Mouse (Mus musculus): Measurements from ENCODE around the gene Gm45261.

The Gm45261 gene

DNA sequence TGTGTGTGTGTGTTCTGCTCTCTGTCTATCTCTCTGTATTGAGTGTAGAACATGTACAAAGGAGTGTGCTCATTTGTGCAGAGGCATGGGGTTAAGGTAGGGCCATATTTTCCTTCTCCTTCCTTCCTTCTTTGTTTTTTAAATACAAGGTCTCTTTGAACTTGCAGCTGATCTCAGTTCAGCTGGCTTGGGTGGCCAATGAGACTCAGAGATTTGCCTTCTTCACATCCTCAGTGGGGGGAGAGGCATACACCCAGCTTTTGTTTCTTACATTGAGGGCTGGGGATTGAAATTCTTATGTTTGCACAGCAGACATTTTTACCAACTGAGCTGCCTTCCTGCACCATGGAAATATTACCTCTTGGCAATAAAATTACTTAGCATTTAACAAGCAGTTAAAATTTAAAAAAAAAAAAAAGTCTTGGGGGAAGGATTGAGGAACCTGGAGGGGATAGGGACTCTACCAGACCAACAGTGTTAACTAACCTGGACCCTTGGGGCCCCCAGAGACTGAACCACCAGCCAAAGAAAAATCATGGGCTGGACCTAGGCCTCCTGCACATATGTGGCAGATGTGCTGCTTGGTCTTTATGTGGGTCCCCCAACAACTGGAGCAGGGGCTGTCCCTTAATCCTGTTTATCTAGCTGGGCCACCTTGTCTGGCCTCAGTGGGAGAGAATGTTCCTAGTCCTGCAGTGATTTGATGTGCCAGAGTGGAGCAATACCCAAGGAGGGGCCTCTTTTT is 50.8 kb downstream of the Gm45261 start:
- in situ Hi-C loops (cut with MboI, MseI) = loop anchor here in 1 of 2 experiments (10.0 kb wide), 1 partner anchor 226 kb away; no protein-coding TSS in a partner anchor

DNA sequence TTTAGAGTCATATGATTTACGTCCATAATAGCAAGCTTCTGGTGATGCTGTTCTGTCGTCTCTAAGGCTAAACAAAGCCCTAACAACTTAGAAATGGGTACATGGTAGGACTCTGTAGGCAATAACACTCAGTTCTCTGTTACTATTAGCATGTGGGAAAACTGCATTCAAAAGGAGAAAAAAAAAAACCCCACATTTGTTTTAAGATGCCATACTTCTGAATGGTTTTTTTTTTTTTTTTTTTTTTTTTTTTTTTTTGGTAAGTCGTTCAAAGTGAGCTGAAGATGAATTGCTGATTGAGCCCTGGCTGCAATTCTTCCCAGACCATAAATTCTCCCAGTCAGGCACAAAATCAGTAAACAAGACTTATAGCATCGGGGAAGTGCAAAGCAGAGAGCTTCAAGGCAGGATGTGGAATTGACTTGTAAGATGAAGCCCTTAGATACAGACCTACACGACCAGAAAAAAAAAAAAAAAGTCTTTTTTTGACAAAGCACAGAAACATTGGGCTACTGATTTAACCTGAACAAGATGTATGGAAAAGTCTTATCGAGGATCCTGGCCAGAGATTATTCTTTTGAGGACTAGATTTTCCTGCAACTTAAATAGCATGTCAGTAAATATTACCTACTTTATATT is 51.7 kb downstream of the Gm45261 start:
- in situ Hi-C loops (cut with MboI, MseI) = loop anchor here (10.0 kb wide), 1 partner anchor 225 kb away; no protein-coding TSS in a partner anchor

DNA sequence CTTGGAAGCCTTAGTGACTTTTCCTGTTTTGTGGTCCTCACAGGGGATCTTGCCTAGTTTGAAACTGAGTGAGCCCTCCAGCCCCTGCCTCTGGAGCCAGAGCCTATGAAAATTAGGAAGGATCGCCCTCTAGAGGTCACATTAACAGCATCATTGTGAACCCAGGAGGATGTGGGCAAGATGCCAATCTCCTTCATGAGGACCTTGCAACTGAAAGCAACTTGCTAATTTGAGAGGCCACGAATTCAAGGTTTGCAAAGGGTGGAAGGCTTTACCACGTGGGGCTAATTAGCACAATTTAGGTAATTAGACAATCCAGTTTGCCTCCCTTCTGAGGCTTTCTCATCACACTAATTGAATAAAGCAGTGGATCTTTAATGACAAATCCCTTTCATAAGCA is 52.7 kb downstream of the Gm45261 start:
- in situ Hi-C loops (cut with MboI, MseI) = loop anchor here in 1 of 2 experiments (10.0 kb wide), 1 partner anchor 224 kb away; no protein-coding TSS in a partner anchor

DNA sequence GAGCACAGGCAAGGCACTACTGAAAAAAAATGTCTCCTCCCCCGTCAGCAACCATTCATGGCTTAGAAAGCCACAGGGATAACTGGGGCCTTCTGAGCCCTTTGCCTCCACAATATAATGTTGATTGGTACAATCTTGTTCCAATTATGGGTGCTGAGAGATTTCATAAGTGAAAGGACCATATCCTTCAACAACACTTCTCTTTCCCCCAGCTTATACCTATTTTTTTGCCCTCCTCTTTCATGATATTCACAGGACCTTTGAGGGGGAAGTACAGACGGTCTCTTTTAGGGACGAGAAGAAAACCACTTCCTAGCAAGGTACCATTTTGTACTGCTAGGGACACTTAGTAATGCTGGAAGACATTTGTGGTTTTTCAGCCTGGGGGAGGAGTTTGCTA is 57.1 kb downstream of the Gm45261 start:
- in situ Hi-C loops (cut with MboI, MseI) = loop anchor here in 1 of 2 experiments (10.0 kb wide), 1 partner anchor 219 kb away; no protein-coding TSS in a partner anchor

DNA sequence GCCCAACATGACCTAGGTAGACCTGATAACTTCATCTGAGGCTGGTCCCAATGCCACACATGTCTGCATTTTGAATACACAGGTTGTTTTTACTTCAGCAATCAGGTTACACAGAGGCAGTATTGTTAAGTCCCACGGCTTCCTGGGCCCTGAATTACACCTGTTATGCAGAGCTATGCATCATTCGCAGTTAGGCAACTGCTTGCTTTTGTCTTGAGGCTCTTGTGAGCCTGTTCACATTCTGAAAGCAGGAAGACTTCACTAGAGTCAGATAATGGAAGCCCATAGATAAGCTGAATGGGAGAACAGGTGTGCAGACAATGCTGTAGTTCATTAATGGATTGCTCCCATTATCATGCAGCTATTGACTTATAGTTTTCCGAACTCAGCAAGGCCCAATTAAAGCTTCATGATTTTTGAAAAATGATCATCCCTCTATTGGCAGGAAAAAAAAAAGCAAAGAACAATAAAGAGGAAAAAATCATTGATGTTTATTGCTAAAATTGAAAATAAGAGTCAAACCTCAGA is 57.8 kb downstream of the Gm45261 start:
- in situ Hi-C loops (cut with MboI, MseI) = loop anchor here in 1 of 2 experiments (10.0 kb wide), 1 partner anchor 219 kb away; no protein-coding TSS in a partner anchor

DNA sequence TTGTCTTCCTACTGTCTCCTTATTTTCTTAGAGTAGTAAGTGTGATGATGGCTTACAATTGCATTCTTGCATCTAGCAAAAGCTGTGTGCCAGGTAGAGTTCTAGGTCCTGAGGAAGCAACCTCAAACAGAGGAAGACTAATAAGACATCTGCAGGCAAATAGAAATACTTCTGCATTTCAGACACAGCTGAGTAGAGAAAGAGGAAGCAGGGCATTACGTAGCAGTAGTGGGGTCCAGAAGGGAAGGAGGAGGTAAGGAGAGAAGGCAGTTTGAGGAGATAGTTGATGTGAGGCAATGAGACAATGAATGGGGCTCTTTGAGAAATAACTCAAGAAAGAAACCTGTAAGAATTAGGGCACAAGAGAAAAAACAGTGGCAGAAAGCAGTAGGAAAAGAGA is 59.3 kb downstream of the Gm45261 start:
- in situ Hi-C loops (cut with MboI, MseI) = loop anchor here in 1 of 2 experiments (10.0 kb wide), 1 partner anchor 217 kb away; no protein-coding TSS in a partner anchor
